Mouse (Mus musculus) liver, adult 2 months (tissue): Measurements from ENCODE around the gene P3h4.

Experiments used
- CTCF ChIP-seq: fragments of 200-500 bp; IDR thresholded peaks from 2 replicates; pipeline ENCODE4 v1.5.1; 2011; ENCODE audit warnings: low read depth, low read length, control low read depth
- POLR2A ChIP-seq: fragments of 200-500 bp; IDR thresholded peaks from 2 replicates; pipeline ENCODE4 v1.6.1; 2011; ENCODE audit warnings: low read length, control low read depth; ENCODE audit not compliant: insufficient read depth; ENCODE audit errors: extremely low read depth

DNA sequence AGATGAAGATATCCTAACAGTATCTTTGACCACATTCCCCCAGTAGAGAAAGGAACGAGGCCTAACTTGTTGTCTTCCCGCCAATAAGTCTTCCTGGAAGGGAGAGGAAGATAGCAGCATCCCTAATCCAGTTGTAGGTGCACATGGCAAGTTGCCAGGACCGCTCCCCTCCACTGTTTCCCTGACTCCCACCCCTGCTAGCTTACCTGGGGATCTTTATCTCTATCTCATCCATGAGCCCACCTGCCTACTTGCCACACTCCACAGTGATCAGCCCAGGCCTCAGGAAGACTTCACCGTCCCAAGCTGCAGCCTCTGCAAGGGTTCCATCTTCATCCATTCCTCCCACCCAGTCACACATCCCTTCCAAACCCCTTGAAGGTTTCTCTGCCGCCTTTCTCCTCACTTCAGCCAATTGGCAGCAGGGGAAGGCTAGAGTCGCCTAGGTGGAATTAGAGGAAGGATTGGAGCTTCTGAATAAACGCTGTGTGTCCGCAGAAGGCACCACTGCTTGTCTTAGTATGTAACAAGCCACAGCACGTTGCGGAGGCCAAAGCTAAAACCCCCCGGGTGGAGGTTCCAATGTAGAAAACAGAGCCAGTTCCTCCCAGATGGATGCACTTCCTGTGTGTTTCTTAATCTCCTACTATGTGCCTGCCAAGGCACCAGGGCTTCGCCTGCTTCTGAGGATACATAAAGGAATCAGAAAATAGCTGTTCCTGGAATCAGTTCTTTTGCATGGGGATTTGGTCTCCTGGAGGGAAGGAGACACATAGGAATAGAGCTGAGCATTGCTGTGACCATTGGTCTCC is 14.7 kb downstream of the P3h4 start:
- TF ChIP-seq CTCF: no peak
- TF ChIP-seq POLR2A: no peak
